Comparison of ENCODE assay signal across 8 mouse cellular contexts in genomic region chr17:80969643-80970619, GRCm38 (mm10). TPM values are rescaled to one million over a fixed set of nuclear protein-coding genes. Genes with fewer than 3 reads are reported as not detected.
DNase-seq lines count a peak whose midpoint lies in the region; ATAC-seq lines count a peak whose summit lies in the region.

No protein-coding gene starts in this region.

- ATAC-seq in forebrain, embryonic 15.5 days (replicated peaks): peak; percentile 97
- peak; percentile 86 for ATAC-seq in hindbrain, embryonic 16.5 days

- H3K9ac ChIP-seq in forebrain, embryonic 15.5 days (replicated peaks): no peak overlapping the region
- H3K9ac ChIP-seq in hindbrain, embryonic 16.5 days (ENCODE audit: low read depth, low read length): peak overlapping the region; percentile 5; the same call in 1 of the 2 replicates

- peak overlapping the region; percentile 32 for H3K4me2 ChIP-seq in forebrain, embryonic 15.5 days (replicated peaks)
- peak overlapping the region; percentile 37 for H3K4me2 ChIP-seq in hindbrain, embryonic 16.5 days (ENCODE audit: low read length)

- H3K9me3 ChIP-seq in forebrain, embryonic 15.5 days: no peaks in the 10 kb centered on the region
- no peaks in the 10 kb centered on the region for H3K9me3 ChIP-seq in hindbrain, embryonic 16.5 days (ENCODE audit: control insufficient read depth, low read length)

- peak overlapping the region; percentile 77 for H3K27ac ChIP-seq in forebrain, embryonic 15.5 days (replicated peaks)
- H3K27ac ChIP-seq in hindbrain, embryonic 16.5 days (ENCODE audit: low read depth, low read length): peak overlapping the region; percentile 62; the same call in 1 of the 2 replicates

- WGBS in forebrain, embryonic 15.5 days: 20% methylated on average over 18 of the region's 18 CpGs
- WGBS in hindbrain, embryonic 16.5 days: 28% methylated on average over 18 of the region's 18 CpGs

- H3K36me3 ChIP-seq in forebrain, embryonic 15.5 days: no peaks in the 10 kb centered on the region
- no peaks in the 10 kb centered on the region for H3K36me3 ChIP-seq in hindbrain, embryonic 16.5 days (ENCODE audit: control insufficient read depth, insufficient read depth, low read length)

- H3K4me3 ChIP-seq in forebrain, embryonic 15.5 days: no peak overlapping the region
- H3K4me3 ChIP-seq in hindbrain, embryonic 16.5 days (ENCODE audit: low read length): no peak overlapping the region

- peak; percentile 24 for DNase-seq in adrenal gland, postnatal 25 days
- DNase-seq in adrenal gland, adult 8-10 months: no peak
- peak; percentile 70 for DNase-seq in cerebellum, adult 8-10 months
- peak; percentile 50 to 76 for DNase-seq in lung, postnatal 4 days
- DNase-seq in right cerebral cortex, postnatal 4 days: peak; percentile 80
- DNase-seq in thymus, postnatal 10 days (ENCODE audit: low spot score in 2 of 2): no peak

- H3K27me3 ChIP-seq in forebrain, embryonic 15.5 days: no peaks in the 10 kb centered on the region
- H3K27me3 ChIP-seq in hindbrain, embryonic 16.5 days (replicated peaks; ENCODE audit: control insufficient read depth, insufficient read depth, low read length): no peaks in the 10 kb centered on the region

- peaks cover 39% of the 10 kb centered on the region for H3K4me1 ChIP-seq in forebrain, embryonic 15.5 days
- H3K4me1 ChIP-seq in hindbrain, embryonic 16.5 days (ENCODE audit: control insufficient read depth, insufficient read depth, low read depth, low read length): peaks cover 27% of the 10 kb centered on the region

RNA-seq across cellular contexts. Expression of gene Tmem178, which starts 25.5 kb away (rescaled TPM):
- 5.3 TPM in 2 replicates for total RNA-seq in adrenal gland, postnatal 25 days (2021)
- total RNA-seq in adrenal gland, adult 8-10 months (2022): 10 to 100 TPM; 10.9 to 20.5 (median 15.5) TPM
- 43.7 and 46.3 TPM in 2 replicates for polyA plus RNA-seq in forebrain, embryonic 15.5 days (2015; fragmentation: Nextera tagmentation; extraction: Ambion mirVana)
- 26.5 and 29.4 TPM in 2 replicates for polyA plus RNA-seq in hindbrain, embryonic 16.5 days (2015; fragmentation: Nextera tagmentation; extraction: Ambion mirVana)

Comparison
In these comparisons a context has a peak if more than half of its experiments do, and no peak if none do; other contexts are left out.
1. DNase-seq: peak in adrenal gland, postnatal 25 days (single experiment), cerebellum, adult 8-10 months (single experiment), lung, postnatal 4 days (2 of 2) and right cerebral cortex, postnatal 4 days (single experiment); none in adrenal gland, adult 8-10 months (single experiment) and thymus, postnatal 10 days (0 of 2).